Mouse (Mus musculus) bone marrow, adult 2 months (tissue): ENCODE results near the gene Arhgap22.
A peak's percentile ranks its signal among the peaks of the same experiment; 100 is the strongest.

Experiments
- CTCF ChIP-seq: fragments of 200-500 bp; IDR thresholded peaks from 2 replicates; pipeline ENCODE4 v1.5.1; 2011; ENCODE audit warnings: low read length, control low read depth; ENCODE audit not compliant: control insufficient read depth, insufficient read depth
- POLR2A ChIP-seq: fragments of 200-500 bp; IDR thresholded peaks from 2 replicates; pipeline ENCODE4 v1.6.1; 2011; ENCODE audit warnings: low read depth, mild to moderate bottlenecking, control low read depth, low read length, borderline replicate concordance; ENCODE audit not compliant: control insufficient read depth

DNA sequence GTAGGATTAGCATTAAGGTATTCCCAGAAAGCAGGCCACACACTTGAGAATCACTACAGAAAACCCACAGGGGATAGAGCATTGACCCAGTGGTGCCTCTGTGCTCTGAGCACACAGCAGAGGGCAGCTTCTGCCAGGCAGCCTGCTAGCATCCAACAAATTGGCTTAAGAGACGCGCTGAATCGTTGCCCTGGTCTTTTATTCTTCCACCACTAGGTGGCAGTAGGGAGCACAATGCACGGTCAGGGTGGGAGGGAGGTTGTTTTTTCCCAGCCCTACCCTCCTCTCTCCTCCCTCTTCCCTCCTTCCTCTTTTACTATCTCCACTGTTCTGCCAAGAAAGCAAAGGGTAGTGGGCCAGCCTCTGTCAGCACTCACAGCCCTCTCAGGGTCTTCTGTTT is 99.8 kb downstream of the Arhgap22 start:
- TF ChIP-seq POLR2A (no peak), CTCF (peak; percentile 94)
